Mouse (Mus musculus) midbrain, embryonic 11.5 days (tissue): ENCODE measurements around the gene Scgb1a1. TPM values are rescaled to one million over a fixed set of nuclear protein-coding genes. Genes with fewer than 3 reads are reported as not detected.

ENCODE experiments used
- ATAC-seq: fragments of 200-750 bp; cut with Nextera tagmentation; 2 replicates; pipeline ENCODE4 v1.8.0; 2017; ENCODE audit warnings: moderate TSS enrichment, moderate library complexity; ENCODE audit not compliant: low FRiP score
- DNase-seq: peaks from one replicate; pipeline ENCODE4 v3.0.0; 2015; ENCODE audit warnings: low spot score; ENCODE audit errors: missing footprints
- H3K27ac ChIP-seq: fragments of 300-500 bp; sonication (generic); 2 replicates; pipeline ENCODE4 v1.5.1; 2014; ENCODE audit warnings: low read depth, low read length
- H3K27me3 ChIP-seq: fragments of 300-500 bp; sonication (generic); 2 replicates; pipeline ENCODE4 v1.6.1; 2014; ENCODE audit warnings: mild to moderate bottlenecking, low read length, moderate library complexity, mixed read lengths; ENCODE audit not compliant: control insufficient read depth, insufficient read depth
- H3K36me3 ChIP-seq: fragments of 300-500 bp; sonication (generic); 2 replicates; pipeline ENCODE4 v1.6.1; 2014; ENCODE audit warnings: mild to moderate bottlenecking, low read length, moderate library complexity, mixed read lengths; ENCODE audit not compliant: control insufficient read depth, insufficient read depth
- H3K4me1 ChIP-seq: fragments of 300-500 bp; sonication (generic); 2 replicates; pipeline ENCODE4 v1.6.1; 2014; ENCODE audit warnings: low read length; ENCODE audit not compliant: control insufficient read depth, insufficient read depth
- H3K4me2 ChIP-seq: fragments of 300-500 bp; sonication (generic); 2 replicates; pipeline ENCODE4 v1.6.1; 2014; ENCODE audit warnings: mild to moderate bottlenecking, moderate library complexity
- H3K4me3 ChIP-seq: fragments of 300-500 bp; sonication (generic); 2 replicates; pipeline ENCODE4 v1.5.1; 2014; ENCODE audit warnings: low read depth, low read length
- H3K9ac ChIP-seq: fragments of 300-500 bp; sonication (generic); 2 replicates; pipeline ENCODE4 v1.6.1; 2014; ENCODE audit warnings: low read length
- H3K9me3 ChIP-seq: fragments of 300-500 bp; sonication (generic); 2 replicates; pipeline ENCODE4 v1.6.1; 2016; ENCODE audit warnings: low read length; ENCODE audit not compliant: control insufficient read depth
- WGBS: fragments of 180-500 bp; shearing (Covaris S2); extraction: QIAGEN DNeasy Blood & Tissue Kit; methylation state at CpG from one replicate; pipeline ENCODE4 v1.1.7; 2014; 5-methylcytosine and 5-hydroxymethylcytosine counted together
- polyA plus RNA-seq: library from polyadenylated mRNA; unstranded; fragments of >200 nt; fragmentation: Nextera tagmentation; extraction: Ambion mirVana; gene quantifications from 2 replicates; pipeline ENCODE4 v1.2.1, GENCODE M21; 2014

Scgb1a1 gene
- polyA plus RNA-seq, 1 experiment from 2014 or later: not detected

- 92% methylated on average over 3 of the region's 3 CpGs for WGBS
- Histone ChIP-seq H3K27ac (no peak overlapping the region), H3K4me2 (no peak overlapping the region), H3K9me3 (no peaks in the 10 kb centered on the region), H3K4me1 (peaks cover 4% of the 10 kb centered on the region; the same call in 1 of the 2 replicates), H3K9ac (no peak overlapping the region), H3K36me3 (no peaks in the 10 kb centered on the region), H3K27me3 (no peaks in the 10 kb centered on the region), H3K4me3 (no peak overlapping the region)
- ATAC-seq (no peak), DNase-seq (no peak)
These were observed 23.9 kb downstream of the Scgb1a1 start for GRCm38 (mm10) chr19:9063831-9064230.

GRCm38 (mm10) chr19:9062822-9063221, 24.9 kb downstream of the Scgb1a1 start:
- Histone ChIP-seq H3K9ac (no peak overlapping the region), H3K4me3 (no peak overlapping the region), H3K9me3 (no peaks in the 10 kb centered on the region), H3K36me3 (no peaks in the 10 kb centered on the region), H3K27me3 (no peaks in the 10 kb centered on the region), H3K4me1 (peaks cover 4% of the 10 kb centered on the region; the same call in 1 of the 2 replicates), H3K27ac (no peak overlapping the region), H3K4me2 (no peak overlapping the region)
- DNase-seq: no peak
- ATAC-seq: no peak
- WGBS: 90% methylated on average over 2 of the region's 2 CpGs

GRCm38 (mm10) chr19:9061221-9061893, 26.4 kb downstream of the Scgb1a1 start:
- DNase-seq (no peak), ATAC-seq (no peak)
- WGBS: 90% methylated on average over 8 of the region's 8 CpGs
- H3K27me3 ChIP-seq: no peaks in the 10 kb centered on the region
- no peak overlapping the region for H3K9ac ChIP-seq
- H3K4me3 ChIP-seq: no peak overlapping the region
- H3K27ac ChIP-seq: no peak overlapping the region
- no peak overlapping the region for H3K4me2 ChIP-seq
- H3K36me3 ChIP-seq: no peaks in the 10 kb centered on the region
- H3K9me3 ChIP-seq: no peaks in the 10 kb centered on the region
- H3K4me1 ChIP-seq: peaks cover 3% of the 10 kb centered on the region; the same call in 1 of the 2 replicates

GRCm38 (mm10) chr19:9060103-9060502, 27.7 kb downstream of the Scgb1a1 start:
- Histone ChIP-seq H3K9me3 (no peaks in the 10 kb centered on the region), H3K27me3 (no peaks in the 10 kb centered on the region), H3K36me3 (no peaks in the 10 kb centered on the region), H3K4me1 (no peaks in the 10 kb centered on the region), H3K4me2 (no peak overlapping the region), H3K4me3 (no peak overlapping the region), H3K9ac (no peak overlapping the region), H3K27ac (no peak overlapping the region)
- ATAC-seq (no peak), DNase-seq (peak; percentile 26)
- 78% methylated on average over 4 of the region's 4 CpGs for WGBS

- H3K4me1 ChIP-seq: no peaks in the 10 kb centered on the region
These were observed 28.4 kb downstream of the Scgb1a1 start for GRCm38 (mm10) chr19:9059391-9059790.

GRCm38 (mm10) chr19:9058944-9059343, 28.8 kb downstream of the Scgb1a1 start:
- Histone ChIP-seq H3K36me3 (no peaks in the 10 kb centered on the region), H3K9ac (no peak overlapping the region), H3K9me3 (no peaks in the 10 kb centered on the region), H3K4me3 (no peak overlapping the region), H3K27ac (no peak overlapping the region), H3K27me3 (no peaks in the 10 kb centered on the region), H3K4me2 (no peak overlapping the region), H3K4me1 (no peaks in the 10 kb centered on the region)
- DNase-seq (peak; percentile 12), ATAC-seq (no peak)
- 77% methylated on average over 4 of the region's 4 CpGs for WGBS

More at GRCm38 (mm10) chr19:9059391-9059790, 28.4 kb downstream of the Scgb1a1 start:
- Histone ChIP-seq H3K4me2 (no peak overlapping the region), H3K27me3 (no peaks in the 10 kb centered on the region), H3K4me3 (no peak overlapping the region), H3K9me3 (no peaks in the 10 kb centered on the region), H3K9ac (no peak overlapping the region), H3K36me3 (no peaks in the 10 kb centered on the region), H3K27ac (no peak overlapping the region)
- no peak for ATAC-seq
- no peak for DNase-seq
- 91% methylated on average over 7 of the region's 7 CpGs for WGBS

- 88% methylated on average over 1 of the region's 1 CpGs for WGBS
These were observed 29.4 kb downstream of the Scgb1a1 start for GRCm38 (mm10) chr19:9058331-9058884.

GRCm38 (mm10) chr19:9057679-9058078, 30.1 kb downstream of the Scgb1a1 start:
- H3K27ac ChIP-seq: no peak overlapping the region
- no peaks in the 10 kb centered on the region for H3K4me1 ChIP-seq
- DNase-seq (no peak), ATAC-seq (no peak)
- H3K9me3 ChIP-seq: no peaks in the 10 kb centered on the region
- no peak overlapping the region for H3K9ac ChIP-seq
- no peaks in the 10 kb centered on the region for H3K36me3 ChIP-seq
- H3K27me3 ChIP-seq: no peaks in the 10 kb centered on the region
- H3K4me3 ChIP-seq: no peak overlapping the region
- no peak overlapping the region for H3K4me2 ChIP-seq

More at GRCm38 (mm10) chr19:9058331-9058884, 29.4 kb downstream of the Scgb1a1 start:
- no peak overlapping the region for H3K4me3 ChIP-seq
- ATAC-seq (no peak), DNase-seq (no peak)
- no peaks in the 10 kb centered on the region for H3K4me1 ChIP-seq
- no peak overlapping the region for H3K9ac ChIP-seq
- no peaks in the 10 kb centered on the region for H3K27me3 ChIP-seq
- no peak overlapping the region for H3K27ac ChIP-seq
- H3K36me3 ChIP-seq: no peaks in the 10 kb centered on the region
- no peaks in the 10 kb centered on the region for H3K9me3 ChIP-seq
- no peak overlapping the region for H3K4me2 ChIP-seq

GRCm38 (mm10) chr19:9055703-9056355, 31.9 kb downstream of the Scgb1a1 start:
- Histone ChIP-seq H3K27ac (no peak overlapping the region), H3K4me3 (no peak overlapping the region), H3K9me3 (no peaks in the 10 kb centered on the region), H3K9ac (no peak overlapping the region), H3K4me2 (no peak overlapping the region), H3K27me3 (no peaks in the 10 kb centered on the region), H3K4me1 (no peaks in the 10 kb centered on the region), H3K36me3 (no peaks in the 10 kb centered on the region)
- 92% methylated on average over 4 of the region's 4 CpGs for WGBS
- ATAC-seq (no peak), DNase-seq (no peak)
